Mouse (Mus musculus) monocyte, adult 5-6 weeks (primary cell): ENCODE data around the gene Rnf167. TPM values are rescaled to one million over a fixed set of nuclear protein-coding genes. Genes with fewer than 3 reads are reported as not detected.

Experiments
- ATAC-seq: fragments of 153-309, 156-312 bp; replicated peaks from 2 replicates; pipeline ENCODE4 v1.8.0; 2017; ENCODE audit warnings: mild to moderate bottlenecking; ENCODE audit not compliant: low TSS enrichment, insufficient number of reproducible peaks, severe bottlenecking, poor library complexity, low FRiP score
- total RNA-seq: library from RNA; stranded (forward); fragments of 200-1000, 200-491, 200-594 nt; gene quantifications from 3 replicates; pipeline ENCODE4 v1.2.3, GENCODE M21; 2017

The Rnf167 gene
- total RNA-seq, 1 experiment from 2014 or later = 90.9 TPM

DNA sequence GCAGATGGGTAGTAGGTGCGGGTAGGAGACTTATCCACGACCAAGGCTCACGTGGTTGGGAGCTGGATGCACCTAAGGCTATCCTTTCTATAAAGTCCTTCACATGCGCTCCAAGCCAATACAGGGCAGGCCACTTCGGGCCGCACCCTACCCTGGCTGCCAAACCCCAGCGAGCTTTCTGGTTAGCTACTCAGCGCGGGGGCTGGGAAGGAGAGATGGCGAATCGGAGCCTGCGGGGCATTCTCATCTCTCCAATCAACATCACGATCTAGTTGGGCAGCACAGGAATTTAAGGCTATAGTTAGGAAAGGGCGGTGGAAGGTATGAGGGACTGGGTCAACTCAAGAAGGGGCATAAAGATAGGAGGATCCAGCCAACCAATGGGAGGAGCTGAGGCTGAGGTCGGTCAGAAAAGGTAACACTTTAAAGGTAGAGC, 21.3 kb downstream of the Rnf167 start:
- ATAC-seq = peak; percentile 10

DNA sequence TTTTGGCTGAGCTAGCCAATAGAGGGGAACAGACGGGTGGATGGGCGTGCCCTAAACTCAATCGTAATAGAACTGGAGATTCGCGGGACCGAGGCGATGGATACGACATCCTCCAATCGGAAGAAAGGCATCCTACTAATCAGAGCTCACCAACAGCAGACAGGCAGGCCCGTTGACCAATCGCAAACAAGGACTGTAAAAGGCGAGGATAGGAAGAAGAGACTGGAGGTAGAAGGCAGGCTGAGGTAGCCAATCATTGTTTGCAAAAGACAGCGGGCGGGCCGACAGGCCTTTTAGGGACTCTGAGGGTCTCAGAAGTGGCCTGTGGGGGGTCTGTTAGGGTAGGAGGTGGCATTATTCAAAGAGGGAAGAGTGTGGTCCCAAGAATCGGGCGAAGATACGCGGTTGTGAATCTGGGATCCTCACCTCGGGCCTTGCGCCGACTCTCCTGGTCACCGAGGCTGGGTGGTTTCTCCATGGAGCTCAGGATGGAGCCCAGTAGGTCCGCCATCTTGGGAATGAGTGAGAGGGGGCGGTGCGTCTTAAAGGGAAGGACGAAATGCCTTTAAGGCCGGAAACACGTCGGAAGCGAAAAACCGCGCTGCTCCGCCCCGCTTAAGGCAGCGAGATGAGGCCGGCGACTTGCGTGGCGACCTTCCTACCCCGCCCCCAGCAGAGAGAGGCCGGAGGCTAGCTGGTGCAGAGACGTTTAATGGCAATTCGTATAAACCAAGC, 21.9 kb downstream of the Rnf167 start, which contains the start of gene Spag7:
TSS of gene Spag7 (minus strand) at position 646 of the 735 bp plus-strand sequence.
- peak; percentile 88 for ATAC-seq

- ATAC-seq = 0 out of 2 replicates have a peak, but pooled peaks have one; percentile 0
These were observed 22.7 kb downstream of the Rnf167 start for GRCm38 (mm10) chr11:70669582-70670345.

- no peak for ATAC-seq
These were observed 23.4 kb downstream of the Rnf167 start for GRCm38 (mm10) chr11:70670483-70670882.

DNA sequence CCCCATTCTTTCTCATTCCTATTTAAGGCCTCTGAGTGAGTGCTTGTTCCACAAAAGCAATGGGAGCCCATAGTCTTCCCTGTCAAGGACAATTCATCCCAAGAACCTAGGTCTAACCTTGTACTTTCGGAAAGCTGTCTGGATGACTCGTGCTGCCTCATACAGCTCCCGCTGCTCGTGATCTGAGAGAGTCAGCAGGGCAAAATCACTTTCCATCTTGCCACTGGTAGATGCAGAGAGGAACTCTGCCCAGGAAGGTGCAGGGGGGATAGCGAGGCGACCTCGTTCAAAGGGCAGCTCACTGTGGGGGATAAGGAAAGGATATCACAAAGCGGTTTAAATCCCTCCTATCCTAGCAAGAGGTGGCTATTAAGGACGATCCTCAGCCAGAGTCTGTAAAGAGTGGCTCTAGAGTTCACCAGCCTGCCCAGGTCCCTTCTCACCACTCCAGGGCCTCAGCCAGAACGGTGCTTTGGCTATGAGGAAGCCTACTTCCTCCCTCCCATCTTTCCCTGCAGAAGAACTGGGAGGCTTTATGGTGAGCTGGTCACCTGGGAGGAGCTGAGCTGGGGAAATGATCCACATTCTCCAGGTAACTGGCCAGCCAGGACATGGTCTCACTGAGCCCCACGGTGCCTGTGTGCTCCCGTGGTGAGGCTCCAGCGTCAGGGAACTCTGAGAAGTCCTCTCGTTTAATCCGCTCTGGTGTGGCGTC, 24.5 kb downstream of the Rnf167 start:
- no peak for ATAC-seq

DNA sequence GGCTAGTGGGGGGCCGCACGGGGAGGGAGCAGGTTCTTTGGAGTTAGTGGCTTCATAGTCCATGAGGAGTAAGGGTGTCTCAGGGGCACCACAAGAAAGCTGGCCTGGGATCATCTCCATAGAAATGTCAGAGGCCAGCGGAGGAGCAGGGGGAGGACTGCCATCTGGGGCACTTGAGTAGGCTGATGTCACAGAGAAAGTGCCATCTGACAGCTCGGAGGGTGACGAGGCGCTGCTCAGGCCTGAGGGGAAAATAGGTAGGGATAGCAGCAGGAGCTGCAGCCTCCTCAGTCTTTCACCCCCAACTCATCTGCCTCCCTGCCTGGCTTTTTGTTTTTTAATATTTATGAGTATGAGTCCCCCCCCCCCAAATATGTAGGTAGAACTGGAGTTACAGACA, 27.0 kb downstream of the Rnf167 start:
- no peak for ATAC-seq

- no peak for ATAC-seq
These were observed 27.5 kb downstream of the Rnf167 start for GRCm38 (mm10) chr11:70674501-70674900.

DNA sequence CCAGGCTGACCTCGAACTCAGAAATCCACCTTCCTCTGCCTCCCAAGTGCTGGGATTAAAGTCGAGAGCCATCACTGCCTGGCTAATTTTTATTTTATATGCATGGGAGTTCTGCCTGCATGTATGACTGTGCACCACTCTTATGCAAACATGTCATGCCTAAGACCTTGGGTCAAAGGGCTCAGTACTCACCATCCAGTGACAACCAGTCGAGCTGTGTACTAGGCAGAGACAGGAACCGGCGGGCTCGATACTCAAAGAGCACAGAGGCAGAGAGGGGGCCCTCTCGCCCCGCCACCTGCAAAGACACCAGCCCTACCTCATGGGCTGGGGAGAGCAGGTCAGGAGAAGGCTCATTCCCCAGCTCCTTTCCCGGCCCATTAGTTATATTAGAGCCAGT, 31.1 kb downstream of the Rnf167 start:
- ATAC-seq = no peak

GRCm38 (mm10) chr11:70678576-70678975, 31.5 kb downstream of the Rnf167 start:
- no peak for ATAC-seq

DNA sequence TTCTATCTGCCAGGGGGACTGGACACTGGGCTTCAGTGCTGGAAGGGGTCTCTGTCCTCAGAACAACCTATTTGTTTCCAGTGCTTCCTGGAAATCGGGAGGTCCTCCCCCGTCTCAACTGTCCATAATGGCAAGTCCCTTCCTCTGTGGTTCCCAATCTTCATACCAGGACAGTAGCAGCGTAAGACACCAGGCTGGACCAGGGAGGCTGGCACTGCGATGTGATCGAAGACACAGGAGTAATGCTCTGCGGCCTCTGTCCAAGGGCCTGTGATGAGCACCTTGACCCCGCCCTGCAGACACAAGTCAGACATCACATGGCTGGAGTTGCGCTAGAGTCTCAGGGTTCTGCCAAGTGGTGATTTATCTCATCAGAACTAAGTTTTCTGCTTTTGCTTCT, 32.3 kb downstream of the Rnf167 start:
- ATAC-seq = no peak

DNA sequence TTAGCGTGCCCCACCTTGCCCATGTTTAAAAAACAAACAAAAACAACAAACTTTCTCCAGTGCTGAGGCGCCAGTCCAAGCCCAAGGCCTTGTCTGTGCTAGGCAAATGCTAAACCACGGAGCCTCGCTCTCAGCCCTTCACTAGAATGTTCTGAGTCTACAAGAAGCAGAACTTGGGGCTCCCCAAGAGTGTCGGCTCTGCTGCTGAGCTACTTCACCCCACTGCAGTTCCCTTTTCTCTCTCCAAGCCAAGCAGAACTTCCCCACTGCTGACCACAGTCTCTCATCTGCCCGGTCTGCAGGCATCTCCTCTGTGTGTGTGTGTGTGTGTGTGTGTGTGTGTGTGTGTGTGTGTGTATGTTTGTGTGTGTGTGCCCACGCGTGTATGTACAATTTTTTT, 32.9 kb downstream of the Rnf167 start:
- ATAC-seq = peak; percentile 96

DNA sequence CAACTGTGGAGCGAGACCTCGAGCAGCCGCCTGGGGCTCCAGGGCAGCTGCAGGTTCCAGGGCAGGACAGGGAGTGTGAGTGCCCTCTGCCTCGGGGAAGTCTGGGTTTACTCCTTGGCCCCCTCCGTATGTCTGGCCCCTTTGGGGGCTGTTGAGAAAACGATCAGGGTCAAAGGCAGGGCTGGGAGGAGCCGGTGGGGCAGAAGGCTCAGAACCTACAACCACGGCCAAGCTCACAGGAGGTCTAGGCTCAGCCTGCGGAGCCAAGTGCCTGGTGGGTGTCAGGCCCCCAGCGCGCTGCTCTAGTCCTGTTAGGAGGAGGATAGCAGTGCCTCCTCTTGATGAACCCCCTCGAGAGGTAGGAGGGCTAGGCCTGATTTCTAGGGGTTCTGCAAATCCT, 34.1 kb downstream of the Rnf167 start:
- ATAC-seq = no peak

DNA sequence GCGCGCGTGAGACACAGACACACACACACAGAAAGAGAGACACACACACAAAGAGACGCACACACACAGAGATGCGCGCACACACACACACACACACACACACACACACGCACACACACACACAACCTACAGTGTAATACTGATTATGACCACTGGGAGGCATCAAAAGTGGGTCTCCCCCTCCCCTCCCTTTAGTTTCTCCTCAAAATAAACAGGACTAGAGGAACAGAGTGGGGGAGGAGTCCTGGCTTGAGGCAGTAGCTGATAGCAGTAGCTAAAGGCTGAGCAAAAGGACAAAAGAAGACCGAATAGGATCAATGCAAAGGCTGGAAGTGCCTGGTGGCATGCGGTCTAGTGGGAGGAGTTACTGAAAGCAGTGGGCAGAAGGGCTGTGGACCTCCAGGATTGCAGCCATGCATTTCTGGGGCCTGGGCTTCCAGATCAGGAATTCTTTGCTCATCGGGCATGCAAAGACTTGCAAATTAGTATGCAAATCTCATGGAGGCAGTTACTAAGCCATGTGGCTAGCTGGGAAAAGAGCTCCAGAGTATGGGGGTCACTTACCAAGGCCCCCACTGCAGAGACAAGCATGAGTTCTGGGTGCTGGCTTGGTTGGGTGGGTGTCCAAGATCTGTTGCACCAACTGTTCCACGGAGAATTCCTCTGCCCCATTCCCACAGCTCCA, 35.0 kb downstream of the Rnf167 start:
- no peak for ATAC-seq

DNA sequence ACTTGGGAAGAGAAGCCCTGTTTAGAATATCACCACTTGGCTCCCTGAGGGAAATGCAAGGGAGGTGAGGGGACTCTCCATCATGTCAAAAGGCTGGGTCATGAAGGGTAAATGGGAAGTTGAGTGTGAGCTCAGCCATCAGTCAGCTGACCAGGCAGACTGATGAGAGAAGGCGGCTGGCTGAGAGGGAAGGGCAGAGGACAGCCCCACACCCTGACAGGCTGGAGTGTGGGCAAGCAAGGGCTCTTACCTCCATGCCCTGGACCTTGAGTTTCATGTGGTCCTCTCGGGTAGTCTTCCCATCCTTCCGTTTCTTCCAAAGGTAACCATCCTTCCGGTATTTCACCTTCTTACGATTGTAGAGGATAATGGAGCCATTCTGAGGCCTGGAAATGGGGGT, 36.6 kb downstream of the Rnf167 start:
- ATAC-seq = 0 out of 2 replicates have a peak, but pooled peaks have one; percentile 14

DNA sequence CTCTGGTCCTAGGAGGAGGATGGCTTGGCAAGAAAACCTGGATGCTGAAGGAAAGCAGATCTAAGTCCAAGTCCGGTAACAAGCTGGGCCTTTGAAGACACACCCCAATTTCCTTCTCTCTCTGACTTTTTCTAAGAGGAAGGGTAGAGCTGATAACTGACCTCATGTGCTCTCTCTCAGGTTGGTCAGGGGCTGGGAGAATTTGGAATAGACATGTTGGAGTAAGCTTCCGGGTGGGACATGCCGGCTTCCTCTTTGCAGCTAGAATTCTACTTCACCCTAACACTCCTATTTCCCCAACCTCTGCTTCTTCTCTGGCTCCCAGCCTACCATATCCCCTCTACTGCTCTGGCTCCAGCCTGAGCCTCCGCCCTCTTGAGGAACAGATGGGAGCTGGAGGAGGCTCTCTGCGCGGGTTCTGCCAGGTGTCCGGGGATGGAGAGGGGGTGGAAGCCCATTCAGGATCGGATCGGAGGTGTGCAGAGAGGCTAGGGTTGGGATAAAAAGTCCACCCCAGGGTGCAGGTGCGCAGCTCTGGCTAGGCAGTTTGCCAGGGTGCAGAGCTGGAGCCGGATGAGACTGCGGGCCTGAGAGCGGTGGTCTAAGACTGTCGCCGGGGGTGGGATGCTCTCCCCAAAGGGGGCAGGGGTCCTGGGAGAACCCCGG, 40.0 kb downstream of the Rnf167 start:
- no peak; the same call in 1 of the 2 replicates for ATAC-seq

DNA sequence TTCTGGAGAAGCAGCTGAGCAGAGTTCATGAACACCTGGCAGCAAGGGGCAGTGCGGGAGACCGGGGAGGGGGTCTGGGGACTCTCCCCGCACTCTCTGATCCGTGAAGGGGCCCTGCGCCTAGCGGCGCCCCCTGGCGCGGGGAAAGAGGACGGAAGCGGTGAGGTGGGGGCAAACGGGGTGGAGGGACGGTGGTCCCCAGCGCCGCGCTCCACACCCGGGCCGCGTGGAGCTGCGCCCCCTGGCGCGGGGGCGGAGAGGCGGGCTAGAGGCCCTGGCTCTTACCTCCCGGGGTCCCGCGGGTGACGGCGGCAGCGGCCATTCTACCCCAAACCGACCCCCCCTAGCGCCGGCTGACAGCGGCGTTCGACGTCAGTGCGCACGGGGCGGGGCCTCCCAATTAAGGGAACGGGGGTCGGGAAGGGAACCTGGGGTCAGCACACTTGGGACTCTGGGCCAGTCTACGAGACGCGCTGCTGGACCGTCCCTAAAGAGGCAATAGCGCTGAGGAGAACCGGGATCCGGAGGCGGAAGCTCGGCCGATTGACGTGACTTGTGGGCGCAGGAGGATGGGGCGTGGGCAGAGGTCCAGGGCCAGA, 40.7 kb downstream of the Rnf167 start, which contains the start of gene Camta2:
TSS of gene Camta2 (minus strand) at position 505 of the 599 bp plus-strand sequence.
- peak; percentile 53 for ATAC-seq

DNA sequence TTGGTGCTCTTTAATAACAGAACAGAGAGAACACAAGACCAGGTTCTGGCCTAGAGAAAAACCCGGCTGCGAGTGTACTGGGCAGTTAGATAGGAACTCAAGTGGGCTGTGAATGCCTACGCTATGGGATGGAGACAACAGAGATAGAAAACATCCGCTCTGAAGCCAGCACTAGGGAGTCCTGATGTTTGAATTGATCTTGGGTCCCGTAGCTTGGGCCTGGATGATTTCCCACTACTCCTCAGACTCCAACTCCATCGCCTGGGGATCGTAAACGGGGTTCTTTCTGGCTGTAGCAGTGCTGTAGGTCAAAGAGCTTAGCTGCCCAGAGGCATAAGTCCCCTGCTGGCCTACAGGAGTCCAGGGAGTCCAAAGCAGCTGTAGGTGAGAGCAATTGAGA, 41.3 kb downstream of the Rnf167 start:
- ATAC-seq = no peak

GRCm38 (mm10) chr11:70689578-70689977, 42.5 kb downstream of the Rnf167 start:
- no peak for ATAC-seq
